Mouse (Mus musculus): ENCODE measurements around the gene Gm867. TPM values are rescaled to one million over a fixed set of nuclear protein-coding genes. Genes with fewer than 3 reads are reported as not detected.
A peak's percentile ranks its signal among the peaks of the same experiment; 100 is the strongest.

The Gm867 gene
- polyA plus RNA-seq (2015; fragmentation: Nextera tagmentation; extraction: Ambion mirVana), result 0.29 and 0.51 TPM in 2 replicates

DNA sequence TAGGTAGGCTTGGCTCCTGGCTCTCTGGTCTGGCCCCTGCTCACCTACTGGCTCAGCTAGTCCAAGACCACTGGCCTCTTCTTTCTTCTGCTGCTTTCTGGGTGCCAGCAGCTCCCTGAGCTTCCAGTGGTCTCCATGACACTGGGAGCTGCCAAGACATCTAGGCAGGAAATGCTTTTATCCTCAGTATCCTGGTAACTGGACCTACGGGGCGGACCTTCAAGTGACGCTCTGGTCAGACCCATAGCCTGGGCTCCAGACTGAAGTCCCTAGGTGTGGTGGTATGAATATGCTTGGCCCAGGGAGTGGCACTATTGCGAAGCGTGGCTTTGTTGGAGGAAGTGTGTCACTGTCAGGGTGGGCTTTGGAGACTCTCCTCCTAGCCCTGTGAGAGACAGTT lies at the start of gene Gm867:
Gene Gm867, minus strand, starts transcription at position 153 of the 400 bp plus-strand sequence.
- WGBS, result 86% methylated on average over 5 of the region's 5 CpGs
- ATAC-seq, result no peak
- no peaks in the 10 kb centered on the region for H3K36me3 ChIP-seq (ENCODE audit: control insufficient read depth, insufficient read depth, low read length)

DNA sequence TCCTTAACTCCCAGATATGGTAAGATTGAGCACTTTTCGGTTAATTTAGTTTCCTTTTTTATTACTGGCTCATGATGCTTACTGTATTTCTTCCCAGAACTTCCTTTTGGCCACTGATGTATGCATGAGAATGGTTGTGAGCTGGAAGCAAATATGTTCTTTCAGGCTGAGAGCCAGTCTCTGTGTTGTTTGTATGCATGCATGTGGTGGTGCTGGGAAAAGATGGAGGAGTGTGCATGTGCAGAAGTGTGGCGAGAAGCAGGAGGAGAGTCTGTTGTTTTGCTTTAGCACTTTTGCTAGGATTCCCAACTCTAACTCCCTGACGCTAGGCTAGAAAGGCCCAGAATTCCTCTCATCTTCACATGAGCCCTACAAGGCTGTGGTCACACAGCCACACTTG lies 39.0 kb upstream of the Gm867 start:
- WGBS, result 90% methylated on average over 3 of the region's 3 CpGs
- no peak overlapping the region for H3K4me2 ChIP-seq (ENCODE audit: low read depth, low read length)
- H3K36me3 ChIP-seq (ENCODE audit: control insufficient read depth, insufficient read depth, low read length), result no peaks in the 10 kb centered on the region
- no peak overlapping the region for H3K9ac ChIP-seq (ENCODE audit: low read depth, low read length)
- H3K27ac ChIP-seq (ENCODE audit: low read length), result no peak overlapping the region
- no peaks in the 10 kb centered on the region for H3K27me3 ChIP-seq (replicated peaks; ENCODE audit: control insufficient read depth, insufficient read depth, low read length)
- no peak overlapping the region for H3K4me3 ChIP-seq (ENCODE audit: low read length)
- H3K4me1 ChIP-seq (ENCODE audit: control insufficient read depth, insufficient read depth, low read length), result no peaks in the 10 kb centered on the region
- no peak for ATAC-seq
- no peaks in the 10 kb centered on the region for H3K9me3 ChIP-seq (ENCODE audit: control insufficient read depth, low read length)

More for the DNA sequence above, at the start of gene Gm867:
- 0 out of 2 replicates have a peak, but pooled peaks cover 3% of the 10 kb centered on the region for H3K27me3 ChIP-seq (replicated peaks; ENCODE audit: control insufficient read depth, insufficient read depth, low read length)
- no peak within 1 kb of the TSS for H3K9ac ChIP-seq (ENCODE audit: low read depth, low read length)
- no peaks in the 10 kb centered on the region for H3K9me3 ChIP-seq (ENCODE audit: control insufficient read depth, low read length)
- H3K4me1 ChIP-seq (ENCODE audit: control insufficient read depth, insufficient read depth, low read length), result peaks cover 7% of the 10 kb centered on the region
- no peak within 1 kb of the TSS for H3K4me2 ChIP-seq (ENCODE audit: low read depth, low read length)
- H3K4me3 ChIP-seq (ENCODE audit: low read length), result no peak within 1 kb of the TSS
- H3K27ac ChIP-seq (ENCODE audit: low read length), result no peak within 1 kb of the TSS

DNA sequence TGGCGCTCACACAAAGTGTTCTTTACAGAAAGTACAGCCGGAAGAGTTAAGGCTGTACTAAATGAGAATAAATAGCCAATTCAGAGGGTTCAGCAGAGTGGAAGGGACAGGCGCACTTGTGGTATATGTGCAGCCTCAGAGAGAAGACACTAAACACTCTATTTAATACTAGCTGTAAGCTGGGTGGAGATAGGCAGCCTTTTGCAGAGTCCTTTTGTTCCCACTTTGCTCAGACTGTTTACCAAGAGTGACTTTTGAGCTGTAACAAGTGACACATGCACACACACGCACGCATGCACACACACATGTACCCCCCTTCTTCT lies 38.3 kb upstream of the Gm867 start:
- no peak overlapping the region for H3K4me3 ChIP-seq (ENCODE audit: low read length)
- no peak overlapping the region for H3K9ac ChIP-seq (ENCODE audit: low read depth, low read length)
- H3K4me2 ChIP-seq (ENCODE audit: low read depth, low read length), result no peak overlapping the region
- WGBS, result 90% methylated on average over 5 of the region's 5 CpGs
- no peak for ATAC-seq
- H3K36me3 ChIP-seq (ENCODE audit: control insufficient read depth, insufficient read depth, low read length), result no peaks in the 10 kb centered on the region
- no peak overlapping the region for H3K27ac ChIP-seq (ENCODE audit: low read length)
- H3K4me1 ChIP-seq (ENCODE audit: control insufficient read depth, insufficient read depth, low read length), result no peaks in the 10 kb centered on the region
- no peaks in the 10 kb centered on the region for H3K9me3 ChIP-seq (ENCODE audit: control insufficient read depth, low read length)
- H3K27me3 ChIP-seq (replicated peaks; ENCODE audit: control insufficient read depth, insufficient read depth, low read length), result no peaks in the 10 kb centered on the region

DNA sequence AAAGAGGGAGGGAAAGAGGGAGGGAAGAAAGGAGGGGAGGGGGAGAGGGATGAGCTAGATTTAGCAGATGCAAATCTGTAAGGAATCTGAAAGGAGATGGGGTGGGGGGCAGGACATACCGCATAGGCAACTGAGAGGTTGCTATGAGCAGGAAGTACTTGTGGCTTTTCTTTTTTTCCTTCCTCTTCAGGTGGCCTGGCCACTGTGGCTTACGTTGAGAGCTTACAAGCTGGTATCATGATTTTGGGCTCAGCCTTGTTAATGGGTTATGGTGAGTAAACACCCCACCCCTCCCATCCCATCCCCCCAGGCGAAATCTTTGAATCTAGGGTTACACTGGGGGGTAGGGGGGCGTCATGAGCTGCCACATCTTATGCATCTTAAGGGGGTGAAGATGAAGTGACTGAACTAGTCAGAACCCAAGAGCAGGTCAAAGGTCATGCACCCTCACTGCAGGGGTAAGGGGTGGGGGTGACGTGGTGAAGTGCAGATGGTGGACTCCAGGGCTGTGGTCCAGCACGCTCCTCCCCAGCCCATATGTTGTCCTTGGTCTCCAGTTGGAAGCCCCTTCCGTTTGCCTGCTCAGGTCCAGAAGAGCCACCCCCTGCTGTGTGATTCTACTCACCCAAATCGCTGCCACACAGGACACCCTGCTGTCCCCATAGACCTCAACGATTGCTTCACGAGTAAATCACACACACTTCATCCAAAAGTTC lies 37.8 kb upstream of the Gm867 start:
- Histone ChIP-seq H3K4me3 (ENCODE audit: low read length) (no peak overlapping the region), H3K36me3 (ENCODE audit: control insufficient read depth, insufficient read depth, low read length) (no peaks in the 10 kb centered on the region), H3K4me1 (ENCODE audit: control insufficient read depth, insufficient read depth, low read length) (no peaks in the 10 kb centered on the region), H3K27me3 (replicated peaks; ENCODE audit: control insufficient read depth, insufficient read depth, low read length) (no peaks in the 10 kb centered on the region), H3K4me2 (ENCODE audit: low read depth, low read length) (no peak overlapping the region), H3K27ac (ENCODE audit: low read length) (no peak overlapping the region), H3K9me3 (ENCODE audit: control insufficient read depth, low read length) (no peaks in the 10 kb centered on the region), H3K9ac (ENCODE audit: low read depth, low read length) (no peak overlapping the region)
- no peak for ATAC-seq
- 44% methylated on average over 10 of the region's 10 CpGs for WGBS

DNA sequence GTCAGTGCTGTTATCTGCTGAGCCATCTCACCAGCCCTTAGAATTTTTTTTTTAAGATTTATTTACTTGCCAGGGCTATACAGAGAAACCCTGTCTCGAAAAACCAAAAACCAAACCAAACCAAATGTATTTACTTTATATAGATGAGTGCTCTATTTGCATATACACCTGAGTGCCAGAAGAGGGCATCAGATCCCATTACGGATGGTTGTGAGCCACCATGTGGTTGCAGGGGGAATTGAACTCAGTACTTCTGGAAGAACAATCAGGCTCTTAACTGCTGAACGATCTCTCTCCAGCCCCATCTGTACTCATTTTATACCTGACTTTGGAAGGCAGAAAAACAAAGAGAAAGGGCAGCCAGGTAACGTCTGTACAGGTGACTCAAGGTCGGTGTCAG lies 34.7 kb upstream of the Gm867 start:
- no peak overlapping the region for H3K4me2 ChIP-seq (ENCODE audit: low read depth, low read length)
- ATAC-seq, result no peak
- no peak overlapping the region for H3K27ac ChIP-seq (ENCODE audit: low read length)
- H3K27me3 ChIP-seq (replicated peaks; ENCODE audit: control insufficient read depth, insufficient read depth, low read length), result no peaks in the 10 kb centered on the region
- no peaks in the 10 kb centered on the region for H3K4me1 ChIP-seq (ENCODE audit: control insufficient read depth, insufficient read depth, low read length)
- H3K9ac ChIP-seq (ENCODE audit: low read depth, low read length), result no peak overlapping the region
- 77% methylated on average over 5 of the region's 5 CpGs for WGBS
- no peaks in the 10 kb centered on the region for H3K36me3 ChIP-seq (ENCODE audit: control insufficient read depth, insufficient read depth, low read length)
- no peak overlapping the region for H3K4me3 ChIP-seq (ENCODE audit: low read length)
- H3K9me3 ChIP-seq (ENCODE audit: control insufficient read depth, low read length), result no peaks in the 10 kb centered on the region

DNA sequence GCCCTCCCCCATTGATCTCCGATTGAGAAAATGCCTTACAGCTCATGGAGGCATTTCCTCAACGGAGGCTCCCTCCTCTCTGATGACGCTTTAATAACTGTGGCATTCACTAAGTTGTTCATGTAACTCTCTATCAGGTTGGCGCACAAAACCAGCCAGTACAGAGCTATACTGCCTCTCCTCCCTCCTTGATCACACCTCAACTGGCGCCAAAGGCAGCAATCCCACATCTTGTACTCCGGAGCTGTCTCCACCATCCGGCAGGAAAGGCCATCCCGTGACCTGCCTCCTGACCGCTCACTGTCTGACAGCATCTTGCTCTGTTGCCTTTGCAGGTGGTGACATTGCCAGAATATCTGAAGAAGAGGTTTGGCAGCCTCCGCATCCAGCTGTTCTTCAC lies 33.4 kb upstream of the Gm867 start:
- Histone ChIP-seq H3K36me3 (ENCODE audit: control insufficient read depth, insufficient read depth, low read length) (no peaks in the 10 kb centered on the region), H3K27ac (ENCODE audit: low read length) (no peak overlapping the region), H3K4me3 (ENCODE audit: low read length) (no peak overlapping the region), H3K4me1 (ENCODE audit: control insufficient read depth, insufficient read depth, low read length) (no peaks in the 10 kb centered on the region), H3K4me2 (ENCODE audit: low read depth, low read length) (no peak overlapping the region), H3K27me3 (replicated peaks; ENCODE audit: control insufficient read depth, insufficient read depth, low read length) (no peaks in the 10 kb centered on the region), H3K9me3 (ENCODE audit: control insufficient read depth, low read length) (no peaks in the 10 kb centered on the region), H3K9ac (ENCODE audit: low read depth, low read length) (no peak overlapping the region)
- WGBS, result 88% methylated on average over 10 of the region's 10 CpGs
- ATAC-seq, result no peak

DNA sequence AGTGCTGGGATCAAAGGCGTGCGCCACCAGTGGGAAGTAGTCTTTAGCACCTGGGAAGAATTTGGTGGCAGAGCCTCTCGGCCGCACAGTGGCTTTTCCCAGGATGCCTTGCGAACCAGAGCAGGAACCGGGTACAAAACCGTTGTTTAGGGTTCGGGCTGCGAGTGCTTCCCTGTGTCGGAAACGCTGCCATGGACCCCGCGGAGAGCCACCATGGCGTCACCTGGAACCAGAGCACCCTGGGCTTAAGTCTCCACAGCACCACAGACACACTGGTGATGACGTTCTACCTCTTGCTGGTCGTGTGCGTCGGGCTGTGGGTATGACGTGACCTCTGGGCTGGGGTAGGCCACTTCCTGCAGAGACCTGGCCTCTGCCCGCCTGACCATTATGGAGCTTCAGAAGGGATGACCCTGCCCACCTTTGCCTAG lies 13.9 kb upstream of the Gm867 start, which contains the start of gene Gm5134:
Gene Gm5134, plus strand, starts transcription at position 134 of the 431 bp plus-strand sequence.
- Histone ChIP-seq H3K36me3 (ENCODE audit: control insufficient read depth, insufficient read depth, low read length) (no peaks in the 10 kb centered on the region), H3K9me3 (ENCODE audit: control insufficient read depth, low read length) (no peaks in the 10 kb centered on the region), H3K4me3 (ENCODE audit: low read length) (peak within 1 kb of the TSS; percentile 23; the same call in 1 of the 2 replicates), H3K27ac (ENCODE audit: low read length) (no peak within 1 kb of the TSS), H3K4me1 (ENCODE audit: control insufficient read depth, insufficient read depth, low read length) (peaks cover 11% of the 10 kb centered on the region), H3K27me3 (replicated peaks; ENCODE audit: control insufficient read depth, insufficient read depth, low read length) (no peaks in the 10 kb centered on the region; the same call in 1 of the 2 replicates), H3K4me2 (ENCODE audit: low read depth, low read length) (peak within 1 kb of the TSS; percentile 26), H3K9ac (ENCODE audit: low read depth, low read length) (peak within 1 kb of the TSS; percentile 36; the same call in 1 of the 2 replicates)
- 23% methylated on average over 20 of the region's 20 CpGs for WGBS
- no peak for ATAC-seq

DNA sequence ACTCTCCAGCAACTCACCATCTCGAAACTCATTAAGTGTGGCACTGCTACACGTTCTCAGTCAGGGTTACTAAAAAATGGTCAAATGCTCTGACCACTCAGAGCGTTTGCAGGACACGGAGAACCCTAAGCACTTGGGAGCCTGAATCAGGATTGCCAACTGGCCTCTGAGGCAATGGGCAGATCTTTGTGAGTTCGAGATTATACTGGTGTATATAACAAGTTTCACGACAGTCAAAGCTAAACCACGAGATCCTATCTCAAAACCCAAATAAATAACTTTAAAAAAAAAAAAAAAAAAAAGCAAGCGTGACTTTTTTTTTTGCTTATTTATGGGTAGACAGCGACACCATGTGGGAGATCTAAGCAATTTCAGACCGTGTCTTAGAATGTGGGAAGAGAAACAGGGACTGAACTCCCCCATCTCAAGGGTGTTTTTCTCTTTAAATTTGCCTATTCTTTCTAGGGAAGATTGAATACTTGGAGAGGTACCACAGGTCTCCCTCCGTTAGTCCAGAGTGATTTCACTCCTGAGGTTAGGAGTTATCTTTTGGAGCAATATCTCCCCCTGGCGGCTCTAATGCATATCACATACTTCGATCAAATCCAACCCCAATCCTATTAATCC lies 11.1 kb upstream of the Gm867 start:
- no peaks in the 10 kb centered on the region for H3K36me3 ChIP-seq (ENCODE audit: control insufficient read depth, insufficient read depth, low read length)
- H3K27me3 ChIP-seq (replicated peaks; ENCODE audit: control insufficient read depth, insufficient read depth, low read length), result no peaks in the 10 kb centered on the region; the same call in 1 of the 2 replicates
- peak overlapping the region; percentile 97 for H3K4me2 ChIP-seq (ENCODE audit: low read depth, low read length)
- ATAC-seq, result peak; percentile 45
- WGBS, result 4% methylated on average over 13 of the region's 13 CpGs
- peak overlapping the region; percentile 68 for H3K9ac ChIP-seq (ENCODE audit: low read depth, low read length)
- H3K4me1 ChIP-seq (ENCODE audit: control insufficient read depth, insufficient read depth, low read length), result peaks cover 11% of the 10 kb centered on the region
- no peaks in the 10 kb centered on the region for H3K9me3 ChIP-seq (ENCODE audit: control insufficient read depth, low read length)
- no peak overlapping the region for H3K27ac ChIP-seq (ENCODE audit: low read length)
- peak overlapping the region; percentile 53 for H3K4me3 ChIP-seq (ENCODE audit: low read length)

DNA sequence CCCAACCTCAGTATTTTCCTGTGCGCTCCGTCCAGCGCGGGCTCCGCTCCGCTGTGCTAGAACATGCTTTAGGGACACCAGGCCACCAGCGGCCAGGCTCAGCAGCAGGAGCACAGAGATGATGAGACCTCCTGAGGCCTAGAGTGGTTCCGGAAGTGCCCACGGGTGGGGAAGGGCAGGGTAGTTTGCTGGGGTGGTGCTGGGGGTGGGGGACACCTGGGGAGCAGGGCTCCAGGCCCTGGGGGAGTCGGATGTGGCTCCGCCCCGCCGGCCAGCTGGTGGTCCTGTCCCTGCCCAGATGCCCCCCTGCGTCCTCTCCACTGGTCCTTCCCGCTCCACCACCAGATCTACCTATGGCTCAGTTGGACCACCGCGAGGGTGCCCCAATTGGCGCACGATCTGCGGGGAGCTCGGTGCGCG lies 10.3 kb upstream of the Gm867 start:
- Histone ChIP-seq H3K9me3 (ENCODE audit: control insufficient read depth, low read length) (no peaks in the 10 kb centered on the region), H3K4me2 (ENCODE audit: low read depth, low read length) (peak overlapping the region; percentile 97), H3K4me1 (ENCODE audit: control insufficient read depth, insufficient read depth, low read length) (peaks cover 11% of the 10 kb centered on the region), H3K27me3 (replicated peaks; ENCODE audit: control insufficient read depth, insufficient read depth, low read length) (no peaks in the 10 kb centered on the region; the same call in 1 of the 2 replicates), H3K4me3 (ENCODE audit: low read length) (peak overlapping the region; percentile 53), H3K36me3 (ENCODE audit: control insufficient read depth, insufficient read depth, low read length) (no peaks in the 10 kb centered on the region), H3K27ac (ENCODE audit: low read length) (no peak overlapping the region), H3K9ac (ENCODE audit: low read depth, low read length) (peak overlapping the region; percentile 68)
- peak; percentile 71 for ATAC-seq
- 4% methylated on average over 23 of the region's 23 CpGs for WGBS

Measured in intestine, embryonic 16.5 days (tissue).